Mouse (Mus musculus): Measurements from ENCODE around the gene Mpdu1. TPM values are rescaled to one million over a fixed set of nuclear protein-coding genes. Genes with fewer than 3 reads are reported as not detected.

The Mpdu1 gene
- total and polyA plus RNA-seq, 3 experiments, result 60.9 to 259 (median 101) TPM

DNA sequence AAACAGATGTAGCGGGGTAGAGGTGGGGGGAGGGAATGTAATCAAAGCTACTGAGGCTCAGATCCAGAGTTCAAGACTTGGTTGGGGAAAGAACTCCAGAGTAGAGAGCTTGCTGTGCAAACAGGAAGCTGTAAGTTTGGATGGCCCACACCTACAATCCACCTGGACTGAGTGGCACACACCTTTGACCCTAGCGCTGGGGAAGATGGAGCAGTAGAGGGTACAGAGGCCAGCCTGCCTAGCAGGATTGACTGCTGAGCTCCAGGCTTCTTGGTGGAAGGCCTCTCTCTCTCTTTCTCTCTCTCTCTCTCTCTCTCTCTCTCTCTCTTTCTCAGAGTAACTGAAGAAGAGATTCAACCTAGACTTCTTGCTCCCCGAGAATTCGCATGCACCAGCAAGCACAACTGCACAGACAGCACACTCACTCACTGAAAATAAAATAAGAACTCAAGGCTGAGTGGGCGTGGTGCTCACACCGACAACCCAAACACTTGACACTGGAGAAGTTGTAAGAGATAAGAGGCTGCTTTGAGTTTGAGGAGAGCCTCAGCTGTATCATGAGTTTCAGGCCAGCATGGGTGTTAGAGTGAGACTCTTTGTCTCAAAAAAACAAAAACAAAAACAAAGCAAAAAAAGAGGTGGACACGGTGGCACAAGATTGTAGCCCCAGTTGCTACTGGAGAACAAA, 41.9 kb downstream of the Mpdu1 start:
- H3K27me3 ChIP-seq (ENCODE audit: control insufficient read depth in 1 of 2, insufficient read depth in 2 of 2, low read length in 2 of 2), result 0 out of 4 replicates have a peak, but pooled peaks cover 1 to 3% of the 10 kb centered on the region in 2 experiments
- peaks cover 6 to 12% of the 10 kb centered on the region in 2 experiments for H3K4me1 ChIP-seq (ENCODE audit: control insufficient read depth in 1 of 2, insufficient read depth in 2 of 2, low read length in 2 of 2)
- no peaks in the 10 kb centered on the region for H3K9me3 ChIP-seq (replicated peaks; ENCODE audit: insufficient read depth, low read length)
- peak; percentile 87 for DNase-seq (ENCODE audit: low read depth, low spot score)
- H3K27ac ChIP-seq (ENCODE audit: control insufficient read depth, low read depth, low read length), result peak overlapping the region; percentile 26
- 0 out of 2 replicates have a peak overlapping the region, but pooled peaks have one; percentile 25 for H3K9ac ChIP-seq (ENCODE audit: control insufficient read depth, low read depth, low read length, poor library complexity, severe bottlenecking)
- H3K36me3 ChIP-seq (ENCODE audit: control insufficient read depth in 1 of 2, insufficient read depth in 2 of 2, low read length in 2 of 2), result peaks cover 0 to 10% of the 10 kb centered on the region in 2 experiments; a peak in 2 of 4 replicates
- peak overlapping the region in 1 of 2 experiments; percentile 20; a peak in 1 of 4 replicates for H3K4me3 ChIP-seq (ENCODE audit: control insufficient read depth in 1 of 2, insufficient read depth in 1 of 2, low read depth in 2 of 2, low read length in 2 of 2)
- no peaks in the 10 kb centered on the region for H3K79me2 ChIP-seq (ENCODE audit: control insufficient read depth, insufficient read depth, low read length, poor library complexity)
- TF ChIP-seq MAZ (IDR thresholded peaks at IDR 0.05; ENCODE audit: low read depth, low read length) (no peak; the same call in 1 of the 2 replicates), SMC3 (IDR thresholded peaks at IDR 0.05; ENCODE audit: low read depth, low read length) (0 out of 2 replicates have a peak, but pooled peaks have one; percentile 17), NRF1 (IDR thresholded peaks at IDR 0.05; ENCODE audit: insufficient read depth, low read depth, low read length, poor library complexity, severe bottlenecking) (no peak), RCOR1 (IDR thresholded peaks at IDR 0.05; ENCODE audit: low read depth, low read length) (no peak), KAT2A (conservative IDR thresholded peaks at IDR 0.05; ENCODE audit: low read depth, low read length) (no peak), ZNF384 (IDR thresholded peaks at IDR 0.05; ENCODE audit: low read depth, low read length) (no peak; the same call in 1 of the 2 replicates), POLR2AphosphoS5 (IDR thresholded peaks at IDR 0.05; ENCODE audit: borderline replicate concordance, low read depth, low read length) (no peak), MYC (IDR thresholded peaks at IDR 0.05; ENCODE audit: low read depth, low read length) (no peak), MAX (IDR thresholded peaks at IDR 0.05; ENCODE audit: low read length) (0 out of 2 replicates have a peak, but pooled peaks have one; percentile 25), BHLHE40 (IDR thresholded peaks at IDR 0.05; ENCODE audit: borderline replicate concordance, low read depth, low read length) (no peak), USF1 (IDR thresholded peaks at IDR 0.05; ENCODE audit: low read depth, low read length) (no peak), SIN3A (IDR thresholded peaks at IDR 0.05; ENCODE audit: low read length) (peak; percentile 81), ZMIZ1 (IDR thresholded peaks at IDR 0.05; ENCODE audit: low read depth, low read length) (no peak), MAFK (IDR thresholded peaks at IDR 0.05; ENCODE audit: borderline replicate concordance, low read depth, low read length) (no peak), POLR2A (IDR thresholded peaks at IDR 0.05; ENCODE audit: control insufficient read depth in 1 of 2, insufficient read depth in 1 of 2, low read depth in 1 of 2, low read length in 2 of 2, poor library complexity in 1 of 2) (no peak), ELF1 (IDR thresholded peaks at IDR 0.05; ENCODE audit: low read depth, low read length) (no peak), TBP (IDR thresholded peaks at IDR 0.05; ENCODE audit: low read depth, low read length) (peak; percentile 56; the same call in 1 of the 2 replicates), GATA1 (IDR thresholded peaks at IDR 0.05; ENCODE audit: low read depth, low read length) (peak; percentile 83), NELFE (IDR thresholded peaks at IDR 0.05; ENCODE audit: low read depth, low read length) (no peak), CHD2 (IDR thresholded peaks at IDR 0.05; ENCODE audit: low read length) (no peak), USF2 (IDR thresholded peaks at IDR 0.05; ENCODE audit: borderline replicate concordance in 1 of 2, insufficient read depth in 1 of 2, low read depth in 1 of 2, low read length in 2 of 2) (no peak), MEF2A (IDR thresholded peaks at IDR 0.05; ENCODE audit: extremely low read depth, insufficient replicate concordance, low read depth, low read length, poor library complexity, severe bottlenecking) (no peak), MYB (IDR thresholded peaks at IDR 0.05; ENCODE audit: low read depth, low read length) (no peak), UBTF (IDR thresholded peaks at IDR 0.05; ENCODE audit: borderline replicate concordance, insufficient read depth, low read depth, low read length) (no peak), ZC3H11A (IDR thresholded peaks at IDR 0.05; ENCODE audit: low read depth, low read length) (no peak), EP300 (IDR thresholded peaks at IDR 0.05; ENCODE audit: low read depth in 1 of 2, low read length in 2 of 2) (peak in 1 of 2 experiments; percentile 43; a peak in 2 of 4 replicates), ETS1 (IDR thresholded peaks at IDR 0.05; ENCODE audit: low read depth, low read length) (peak; percentile 30; the same call in 1 of the 2 replicates), HCFC1 (IDR thresholded peaks at IDR 0.05; ENCODE audit: low read depth, low read length) (no peak), CTCF (IDR thresholded peaks at IDR 0.05 in 2 of 3, conservative IDR thresholded peaks at IDR 0.05 in 1 of 3; ENCODE audit: control insufficient read depth in 1 of 3, insufficient read depth in 1 of 3, low read depth in 2 of 3, low read length in 3 of 3, poor library complexity in 1 of 3, severe bottlenecking in 1 of 3) (no peak), ZKSCAN1 (IDR thresholded peaks at IDR 0.05; ENCODE audit: low read depth, low read length) (no peak), E2F4 (IDR thresholded peaks at IDR 0.05; ENCODE audit: borderline replicate concordance, low read depth, low read length) (no peak), MXI1 (IDR thresholded peaks at IDR 0.05; ENCODE audit: low read depth, low read length) (peak; percentile 68), TCF12 (IDR thresholded peaks at IDR 0.05; ENCODE audit: low read depth, low read length) (0 out of 2 replicates have a peak, but pooled peaks have one; percentile 19), POLR2AphosphoS2 (IDR thresholded peaks at IDR 0.05; ENCODE audit: low read length) (no peak), RAD21 (IDR thresholded peaks at IDR 0.05; ENCODE audit: low read depth, low read length) (no peak), TAL1 (IDR thresholded peaks at IDR 0.05; ENCODE audit: low read length) (no peak)

Measured in MEL (cell line).